Mouse (Mus musculus): Measurements from ENCODE around the gene Anxa9. TPM values are rescaled to one million over a fixed set of nuclear protein-coding genes. Genes with fewer than 3 reads are reported as not detected.

Gene Anxa9
- total and polyA plus RNA-seq, 2 experiments from 2014 or later, result 0.11 to 0.49 TPM

- DNase-seq (ENCODE audit: low spot score) (no peak), ATAC-seq (ENCODE audit: insufficient read depth, low read depth) (no peak)
- Histone ChIP-seq H3K27me3 (ENCODE audit: control insufficient read depth, insufficient read depth, low read length) (no peaks in the 10 kb centered on the region), H3K9ac (replicated peaks; ENCODE audit: low read depth, low read length) (no peak overlapping the region), H3K4me1 (ENCODE audit: control insufficient read depth, insufficient read depth) (no peaks in the 10 kb centered on the region), H3K36me3 (replicated peaks; ENCODE audit: control insufficient read depth, insufficient read depth, low read length) (peaks cover 24% of the 10 kb centered on the region), H3K4me3 (ENCODE audit: low read depth, low read length) (no peak overlapping the region), H3K9me3 (replicated peaks; ENCODE audit: control insufficient read depth, low read length) (no peaks in the 10 kb centered on the region), H3K27ac (ENCODE audit: low read depth) (no peak overlapping the region), H3K4me2 (ENCODE audit: low read depth, low read length) (no peak overlapping the region)
- TF ChIP-seq CTCF (IDR thresholded peaks at IDR 0.05; ENCODE audit: low read depth) (no peak), EP300 (IDR thresholded peaks at IDR 0.05; ENCODE audit: low read depth) (no peak)
- 56% methylated on average over 7 of the region's 7 CpGs for WGBS
These were observed 9.0 kb downstream of the Anxa9 start for GRCm38 (mm10) chr3:95298018-95298417.

- H3K9ac ChIP-seq (replicated peaks; ENCODE audit: low read depth, low read length), result no peak overlapping the region
- WGBS, result 10% methylated on average over 5 of the region's 5 CpGs
- H3K4me1 ChIP-seq (ENCODE audit: control insufficient read depth, insufficient read depth), result no peaks in the 10 kb centered on the region
- ATAC-seq (ENCODE audit: insufficient read depth, low read depth) (peak; percentile 70), DNase-seq (ENCODE audit: low spot score) (peak; percentile 77)
- no peaks in the 10 kb centered on the region for H3K9me3 ChIP-seq (replicated peaks; ENCODE audit: control insufficient read depth, low read length)
- H3K36me3 ChIP-seq (replicated peaks; ENCODE audit: control insufficient read depth, insufficient read depth, low read length), result peaks cover 42% of the 10 kb centered on the region
- no peaks in the 10 kb centered on the region for H3K27me3 ChIP-seq (ENCODE audit: control insufficient read depth, insufficient read depth, low read length)
- no peak overlapping the region for H3K4me2 ChIP-seq (ENCODE audit: low read depth, low read length)
- no peak overlapping the region for H3K27ac ChIP-seq (ENCODE audit: low read depth)
- TF ChIP-seq CTCF (IDR thresholded peaks at IDR 0.05; ENCODE audit: low read depth), result peak; percentile 51
- no peak for TF ChIP-seq EP300 (IDR thresholded peaks at IDR 0.05; ENCODE audit: low read depth)
- no peak overlapping the region for H3K4me3 ChIP-seq (ENCODE audit: low read depth, low read length)
These were observed 10.9 kb downstream of the Anxa9 start for GRCm38 (mm10) chr3:95296103-95296469.

- TF ChIP-seq CTCF (IDR thresholded peaks at IDR 0.05; ENCODE audit: low read depth) (no peak), EP300 (IDR thresholded peaks at IDR 0.05; ENCODE audit: low read depth) (no peak)
- Histone ChIP-seq H3K4me2 (ENCODE audit: low read depth, low read length) (no peak overlapping the region), H3K27me3 (ENCODE audit: control insufficient read depth, insufficient read depth, low read length) (no peaks in the 10 kb centered on the region), H3K9me3 (replicated peaks; ENCODE audit: control insufficient read depth, low read length) (no peaks in the 10 kb centered on the region), H3K27ac (ENCODE audit: low read depth) (no peak overlapping the region), H3K4me1 (ENCODE audit: control insufficient read depth, insufficient read depth) (no peaks in the 10 kb centered on the region), H3K9ac (replicated peaks; ENCODE audit: low read depth, low read length) (no peak overlapping the region), H3K4me3 (ENCODE audit: low read depth, low read length) (no peak overlapping the region), H3K36me3 (replicated peaks; ENCODE audit: control insufficient read depth, insufficient read depth, low read length) (peaks cover 48% of the 10 kb centered on the region)
- 67% methylated on average over 11 of the region's 11 CpGs for WGBS
- 0 out of 2 replicates have a peak, but pooled peaks have one; percentile 13 for ATAC-seq (ENCODE audit: insufficient read depth, low read depth)
- DNase-seq (ENCODE audit: low spot score), result no peak
These were observed 11.5 kb downstream of the Anxa9 start for GRCm38 (mm10) chr3:95295321-95296102.

GRCm38 (mm10) chr3:95294718-95295117 is 12.3 kb downstream of the Anxa9 start:
- no peak overlapping the region for H3K4me3 ChIP-seq (ENCODE audit: low read depth, low read length)
- no peaks in the 10 kb centered on the region for H3K9me3 ChIP-seq (replicated peaks; ENCODE audit: control insufficient read depth, low read length)
- TF ChIP-seq CTCF (IDR thresholded peaks at IDR 0.05; ENCODE audit: low read depth) (no peak), EP300 (IDR thresholded peaks at IDR 0.05; ENCODE audit: low read depth) (no peak)
- no peaks in the 10 kb centered on the region for H3K4me1 ChIP-seq (ENCODE audit: control insufficient read depth, insufficient read depth)
- 79% methylated on average over 5 of the region's 5 CpGs for WGBS
- H3K4me2 ChIP-seq (ENCODE audit: low read depth, low read length), result no peak overlapping the region
- ATAC-seq (ENCODE audit: insufficient read depth, low read depth) (no peak), DNase-seq (ENCODE audit: low spot score) (no peak)
- peaks cover 48% of the 10 kb centered on the region for H3K36me3 ChIP-seq (replicated peaks; ENCODE audit: control insufficient read depth, insufficient read depth, low read length)
- no peak overlapping the region for H3K27ac ChIP-seq (ENCODE audit: low read depth)
- H3K27me3 ChIP-seq (ENCODE audit: control insufficient read depth, insufficient read depth, low read length), result no peaks in the 10 kb centered on the region
- H3K9ac ChIP-seq (replicated peaks; ENCODE audit: low read depth, low read length), result no peak overlapping the region

GRCm38 (mm10) chr3:95294316-95294715 is 12.7 kb downstream of the Anxa9 start:
- 87% methylated on average over 7 of the region's 7 CpGs for WGBS
- Histone ChIP-seq H3K27me3 (ENCODE audit: control insufficient read depth, insufficient read depth, low read length) (no peaks in the 10 kb centered on the region), H3K4me3 (ENCODE audit: low read depth, low read length) (no peak overlapping the region), H3K4me2 (ENCODE audit: low read depth, low read length) (no peak overlapping the region), H3K4me1 (ENCODE audit: control insufficient read depth, insufficient read depth) (no peaks in the 10 kb centered on the region), H3K9ac (replicated peaks; ENCODE audit: low read depth, low read length) (no peak overlapping the region), H3K27ac (ENCODE audit: low read depth) (no peak overlapping the region), H3K9me3 (replicated peaks; ENCODE audit: control insufficient read depth, low read length) (no peaks in the 10 kb centered on the region), H3K36me3 (replicated peaks; ENCODE audit: control insufficient read depth, insufficient read depth, low read length) (peaks cover 48% of the 10 kb centered on the region)
- TF ChIP-seq EP300 (IDR thresholded peaks at IDR 0.05; ENCODE audit: low read depth) (no peak), CTCF (IDR thresholded peaks at IDR 0.05; ENCODE audit: low read depth) (no peak)
- DNase-seq (ENCODE audit: low spot score) (no peak), ATAC-seq (ENCODE audit: insufficient read depth, low read depth) (no peak)

GRCm38 (mm10) chr3:95293537-95293936 is 13.4 kb downstream of the Anxa9 start:
- TF ChIP-seq CTCF (IDR thresholded peaks at IDR 0.05; ENCODE audit: low read depth), result no peak
- TF ChIP-seq EP300 (IDR thresholded peaks at IDR 0.05; ENCODE audit: low read depth), result no peak
- no peak for ATAC-seq (ENCODE audit: insufficient read depth, low read depth)

More at GRCm38 (mm10) chr3:95293537-95293936, 13.4 kb downstream of the Anxa9 start:
- H3K9ac ChIP-seq (replicated peaks; ENCODE audit: low read depth, low read length), result 0 out of 2 replicates have a peak overlapping the region, but pooled peaks have one; percentile 19
- no peaks in the 10 kb centered on the region for H3K9me3 ChIP-seq (replicated peaks; ENCODE audit: control insufficient read depth, low read length)
- H3K27ac ChIP-seq (ENCODE audit: low read depth), result no peak overlapping the region
- no peak overlapping the region for H3K4me2 ChIP-seq (ENCODE audit: low read depth, low read length)
- no peaks in the 10 kb centered on the region for H3K27me3 ChIP-seq (ENCODE audit: control insufficient read depth, insufficient read depth, low read length)
- 62% methylated on average over 11 of the region's 11 CpGs for WGBS
- peaks cover 50% of the 10 kb centered on the region for H3K36me3 ChIP-seq (replicated peaks; ENCODE audit: control insufficient read depth, insufficient read depth, low read length)
- no peak for DNase-seq (ENCODE audit: low spot score)
- no peak overlapping the region for H3K4me3 ChIP-seq (ENCODE audit: low read depth, low read length)
- no peaks in the 10 kb centered on the region for H3K4me1 ChIP-seq (ENCODE audit: control insufficient read depth, insufficient read depth)

Measured in heart, postnatal 0 days (tissue).